Mouse (Mus musculus) erythroblast, embryonic 14.5 days (primary cell): ENCODE results near the gene Lrrc4b.

Source experiments
- GATA1 ChIP-seq: IDR thresholded peaks from 2 replicates; pipeline ENCODE4 v1.6.1; 2012; ENCODE audit warnings: low read length, inconsistent platforms, mixed read lengths
- TAL1 ChIP-seq: IDR thresholded peaks from 3 replicates; pipeline ENCODE4 v1.6.1; 2012; ENCODE audit warnings: low read length, inconsistent platforms, mixed read lengths

GRCm38 (mm10) chr7:44392341-44392740 lies 36.5 kb upstream of the Lrrc4b start:
- TF ChIP-seq GATA1 = no peak
- TF ChIP-seq TAL1 = no peak
